Mouse (Mus musculus) cortical plate, adult 2 months (tissue): ENCODE data around the gene Cldn9. TPM values are rescaled to one million over a fixed set of nuclear protein-coding genes. Genes with fewer than 3 reads are reported as not detected.

Source experiments
- H3K27ac ChIP-seq: fragments of 200-500 bp; 2 replicates; pipeline ENCODE4 v1.5.1; 2012; ENCODE audit warnings: low read length, control low read depth, inconsistent platforms; ENCODE audit not compliant: insufficient read depth
- H3K4me1 ChIP-seq: fragments of 200-500 bp; 2 replicates; pipeline ENCODE4 v1.6.1; 2011; ENCODE audit warnings: low read length; ENCODE audit not compliant: control insufficient read depth, insufficient read depth
- H3K4me3 ChIP-seq: fragments of 200-500 bp; 2 replicates; pipeline ENCODE4 v1.5.1; 2011; ENCODE audit warnings: mild to moderate bottlenecking, low read length, control low read depth; ENCODE audit not compliant: insufficient read depth
- CTCF ChIP-seq: fragments of 200-500 bp; IDR thresholded peaks from 2 replicates; pipeline ENCODE4 v1.5.1; 2011; ENCODE audit warnings: mild to moderate bottlenecking, control low read depth, low read length; ENCODE audit not compliant: insufficient read depth; ENCODE audit errors: extremely low read depth
- POLR2A ChIP-seq: fragments of 200-500 bp; IDR thresholded peaks from 2 replicates; pipeline ENCODE4 v1.6.1; 2011; ENCODE audit warnings: mild to moderate bottlenecking, low read length, control low read depth; ENCODE audit not compliant: insufficient read depth; ENCODE audit errors: extremely low read depth
- polyA plus RNA-seq: library from polyadenylated mRNA; depleted of rRNA; stranded (reverse); fragments of >200 nt; gene quantifications from 2 replicates; pipeline ENCODE4 v1.2.3, GENCODE M21; 2012

Cldn9 gene
- polyA plus RNA-seq, 1 experiment, result 0.13 TPM

GRCm38 (mm10) chr17:23673424-23674073 is 10.3 kb downstream of the Cldn9 start, which contains the start of the genes Hcfc1r1 and Thoc6:
Gene Hcfc1r1 (plus strand): TSS chr17:23673596.
Gene Thoc6 (minus strand): TSS chr17:23673882.
- Histone ChIP-seq H3K4me1 (peaks cover 2% of the 10 kb centered on the region), H3K4me3 (peak within 1 kb of the TSS; percentile 66), H3K27ac (peak within 1 kb of the TSS; percentile 79)
- TF ChIP-seq CTCF (no peak), POLR2A (peak; percentile 83)

- TF ChIP-seq CTCF (no peak), POLR2A (no peak)
- Histone ChIP-seq H3K4me3 (peak overlapping the region; percentile 66; the same call in 1 of the 2 replicates), H3K27ac (no peak overlapping the region), H3K4me1 (peaks cover 2% of the 10 kb centered on the region)
These were observed 11.1 kb downstream of the Cldn9 start for GRCm38 (mm10) chr17:23672761-23673160.

- Histone ChIP-seq H3K4me1 (peaks cover 2% of the 10 kb centered on the region; the same call in 1 of the 2 replicates), H3K27ac (no peak overlapping the region)
- TF ChIP-seq POLR2A, result no peak
- TF ChIP-seq CTCF, result no peak
These were observed 12.3 kb downstream of the Cldn9 start for GRCm38 (mm10) chr17:23671519-23671918.

GRCm38 (mm10) chr17:23670516-23671074 is 13.2 kb downstream of the Cldn9 start:
- peaks cover 2% of the 10 kb centered on the region; the same call in 1 of the 2 replicates for H3K4me1 ChIP-seq
- no peak overlapping the region for H3K4me3 ChIP-seq
- no peak overlapping the region for H3K27ac ChIP-seq
- TF ChIP-seq CTCF, result no peak
- no peak for TF ChIP-seq POLR2A

More at GRCm38 (mm10) chr17:23671519-23671918, 12.3 kb downstream of the Cldn9 start:
- no peak overlapping the region for H3K4me3 ChIP-seq

GRCm38 (mm10) chr17:23665511-23665910 is 18.3 kb downstream of the Cldn9 start:
- no peak overlapping the region for H3K27ac ChIP-seq
- no peak overlapping the region for H3K4me3 ChIP-seq
- TF ChIP-seq CTCF (no peak), POLR2A (no peak)
- no peaks in the 10 kb centered on the region for H3K4me1 ChIP-seq

GRCm38 (mm10) chr17:23664556-23665021 is 19.2 kb downstream of the Cldn9 start:
- Histone ChIP-seq H3K4me3 (no peak overlapping the region), H3K4me1 (no peaks in the 10 kb centered on the region), H3K27ac (no peak overlapping the region)
- TF ChIP-seq POLR2A (no peak), CTCF (peak; percentile 67)

GRCm38 (mm10) chr17:23661526-23661925 is 22.3 kb downstream of the Cldn9 start:
- Histone ChIP-seq H3K4me1 (no peaks in the 10 kb centered on the region), H3K27ac (no peak overlapping the region), H3K4me3 (no peak overlapping the region)
- no peak for TF ChIP-seq POLR2A
- 0 out of 2 replicates have a peak, but pooled peaks have one; percentile 17 for TF ChIP-seq CTCF

GRCm38 (mm10) chr17:23660876-23661200 is 23.0 kb downstream of the Cldn9 start:
- H3K4me3 ChIP-seq, result no peak overlapping the region
- no peaks in the 10 kb centered on the region for H3K4me1 ChIP-seq
- no peak overlapping the region for H3K27ac ChIP-seq
- TF ChIP-seq CTCF, result no peak
- no peak for TF ChIP-seq POLR2A

- TF ChIP-seq POLR2A (no peak), CTCF (0 out of 2 replicates have a peak, but pooled peaks have one; percentile 21)
- no peak within 1 kb of the TSS for H3K4me3 ChIP-seq
- no peaks in the 10 kb centered on the region for H3K4me1 ChIP-seq
- H3K27ac ChIP-seq, result no peak within 1 kb of the TSS
These were observed 23.5 kb downstream of the Cldn9 start, which contains the start of gene Bicdl2 for GRCm38 (mm10) chr17:23660117-23660875. Gene Bicdl2 (plus strand): TSS chr17:23660506.
